Mouse (Mus musculus) G1E (cell line): Measurements from ENCODE around the gene Arap1.

ENCODE experiments used
- CTCF ChIP-seq: IDR thresholded peaks from 2 replicates; pipeline ENCODE4 v1.5.1; 2012; ENCODE audit warnings: low read depth, low read length, inconsistent platforms, mixed read lengths
- GATA2 ChIP-seq: IDR thresholded peaks from 2 replicates; pipeline ENCODE4 v1.6.1; 2012; ENCODE audit warnings: low read depth, low read length, inconsistent platforms, borderline replicate concordance
- POLR2AphosphoS5 ChIP-seq: IDR thresholded peaks from 2 replicates; pipeline ENCODE4 v1.6.1; 2012; ENCODE audit warnings: low read depth, low read length, inconsistent platforms; ENCODE audit not compliant: insufficient replicate concordance
- TAL1 ChIP-seq: conservative IDR thresholded peaks from 2 replicates; pipeline ENCODE4 v1.6.1; 2012; ENCODE audit warnings: low read depth, low read length, inconsistent platforms, mixed read lengths

GRCm38 (mm10) chr7:101459305-101459813, 111.5 kb downstream of the Arap1 start:
- TF ChIP-seq CTCF (no peak), GATA2 (no peak), TAL1 (no peak), POLR2AphosphoS5 (no peak)
